Mouse (Mus musculus): ENCODE data around the gene Popdc2.

- no peak for TF ChIP-seq EP300 (IDR thresholded peaks at IDR 0.05; ENCODE audit: low read depth)
- no peak for TF ChIP-seq CTCF (IDR thresholded peaks at IDR 0.05; ENCODE audit: low read depth)
Measured at GRCm38 (mm10) chr16:38359241-38359640, 2.8 kb upstream of the Popdc2 start.

All from heart, postnatal 0 days (tissue).